Mouse (Mus musculus): ENCODE measurements around the gene Fam227a. TPM values are rescaled to one million over a fixed set of nuclear protein-coding genes. Genes with fewer than 3 reads are reported as not detected.
"Not testable (repeated sequence)": the region's sequence is repeated elsewhere in the genome, so short reads cannot be mapped to it uniquely, and the experiment has no call there.

Gene Fam227a
- total RNA-seq, 2 experiments from 2014 or later, result 1.4 to 2.1 TPM

- DNase-seq, result no peak
- intact Hi-C loops (cut with DNase I), result loop anchor here (2.0 kb wide), 1 partner anchor 15 kb away; the partner anchor contains the start of gene Tomm22
Observed at GRCm38 (mm10) chr15:79686046-79686869, 27.5 kb upstream of the Fam227a start.

DNA sequence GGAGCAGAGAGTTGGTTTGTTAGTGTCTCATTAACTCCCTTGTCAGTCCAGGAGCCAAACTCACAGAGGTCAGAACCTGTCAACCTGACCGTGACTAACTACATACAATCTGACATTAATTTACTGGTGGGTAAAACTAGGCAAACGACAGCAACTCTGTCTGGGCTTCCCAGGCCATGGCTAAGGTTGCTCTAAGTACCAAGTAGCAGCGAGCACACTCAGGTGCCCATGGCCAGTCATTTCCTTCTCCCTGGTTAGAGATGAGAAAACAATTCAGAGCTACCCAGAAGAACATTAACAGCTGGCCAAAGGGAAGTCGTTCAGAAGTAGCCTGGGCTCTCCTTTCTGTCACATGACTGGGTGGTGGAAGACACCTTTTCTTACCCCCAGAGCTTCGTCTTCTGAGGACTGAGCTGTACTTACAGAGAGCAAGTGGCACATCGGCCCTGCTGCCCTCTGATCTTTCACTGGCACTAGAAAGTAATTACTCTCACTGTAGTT lies 26.4 kb upstream of the Fam227a start:
- DNase-seq, result no peak
- intact Hi-C loops (cut with DNase I), result no loop called here

- DNase-seq, result no peak
- intact Hi-C loops (cut with DNase I), result no loop called here
Observed at GRCm38 (mm10) chr15:79684616-79685015, 25.9 kb upstream of the Fam227a start.

DNA sequence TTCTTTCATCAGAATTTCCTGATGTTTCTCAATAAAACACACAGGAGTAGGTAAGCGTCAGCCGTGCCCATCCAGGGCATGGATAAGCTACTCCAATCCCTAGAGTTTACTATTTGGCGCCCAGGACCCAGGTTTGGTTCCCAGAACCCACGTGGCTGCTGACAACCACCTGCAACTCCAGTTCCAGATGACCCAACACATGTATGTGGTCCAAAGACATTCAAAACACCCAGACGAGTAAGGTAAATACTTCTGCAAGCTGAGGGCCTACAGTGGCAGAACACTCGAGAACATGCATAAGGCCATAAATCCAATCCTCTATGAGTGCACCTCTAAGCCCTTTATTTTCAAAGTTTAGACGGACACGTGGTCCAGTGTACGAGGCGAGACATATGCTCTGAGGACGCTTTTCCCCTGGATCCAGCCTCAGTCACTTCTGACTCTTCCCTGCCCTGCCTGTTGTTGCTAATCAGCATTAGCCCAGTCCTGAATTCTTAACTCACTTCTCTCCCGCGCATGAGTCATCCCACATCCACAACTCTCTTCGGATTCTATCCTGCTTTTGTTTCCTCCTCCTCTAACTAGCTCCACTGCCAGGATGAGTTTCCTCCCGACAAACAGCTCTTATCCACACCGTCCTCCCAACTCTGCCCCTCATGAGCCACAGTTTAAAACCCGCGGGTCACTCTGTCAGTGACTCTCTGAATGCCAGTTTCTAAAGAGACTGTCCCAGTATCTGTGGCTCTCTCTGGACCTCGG lies 25.1 kb upstream of the Fam227a start:
- intact Hi-C loops (cut with DNase I), result no loop called here
- DNase-seq, result no peak

GRCm38 (mm10) chr15:79683146-79683545 lies 24.4 kb upstream of the Fam227a start:
- no peak for DNase-seq
- intact Hi-C loops (cut with DNase I), result no loop called here

- intact Hi-C loops (cut with DNase I), result no loop called here
- no peak for DNase-seq
Observed at GRCm38 (mm10) chr15:79681973-79682372, 23.2 kb upstream of the Fam227a start.

DNA sequence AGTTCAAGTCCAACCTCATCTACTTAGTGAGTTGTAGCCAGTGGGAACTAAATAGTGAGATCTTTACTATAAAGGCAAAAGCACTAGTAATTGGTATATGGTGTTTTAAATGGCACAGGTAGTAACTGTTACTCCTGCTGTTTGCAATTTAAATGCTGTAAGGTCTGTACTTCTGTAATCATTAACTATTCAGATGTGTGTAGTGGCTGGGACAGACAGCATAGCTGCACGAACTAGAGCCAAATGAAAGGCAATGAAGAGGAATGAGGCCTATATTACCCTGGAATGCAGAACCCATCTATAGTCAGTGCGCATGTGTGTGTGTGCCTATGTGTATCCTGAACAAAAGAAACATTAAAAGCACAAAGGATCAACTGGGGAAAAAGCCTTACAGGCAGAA lies 19.2 kb upstream of the Fam227a start:
- DNase-seq, result no peak
- intact Hi-C loops (cut with DNase I), result no loop called here

DNA sequence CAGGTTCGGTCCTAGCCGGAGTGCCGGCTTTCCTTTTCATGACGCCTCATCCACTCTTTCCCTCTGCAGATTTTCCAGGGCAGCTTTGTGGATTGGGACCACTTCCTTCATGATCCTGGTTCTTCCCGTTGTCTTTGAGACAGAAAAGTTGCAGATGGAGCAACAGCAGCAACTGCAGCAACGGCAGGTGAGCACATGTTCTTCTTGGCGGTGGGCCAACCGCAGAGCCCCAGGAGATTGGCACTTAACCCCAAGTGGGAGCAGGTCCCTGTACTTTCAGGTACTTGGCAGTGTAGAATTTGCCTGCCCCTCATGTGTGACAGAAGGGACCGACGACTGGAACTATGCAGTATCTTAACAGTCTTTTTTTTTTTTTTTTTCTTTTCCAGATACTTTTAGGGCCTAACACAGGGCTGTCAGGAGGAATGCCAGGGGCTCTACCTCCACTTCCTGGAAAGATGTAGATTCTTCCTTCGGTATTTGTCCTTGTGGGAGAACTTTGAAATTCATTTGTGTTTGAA lies 13.1 kb upstream of the Fam227a start:
- not testable (repeated sequence) for DNase-seq
- intact Hi-C loops (cut with DNase I), result loop anchor here (2.0 kb wide), 1 partner anchor 15 kb away; the partner anchor contains the start of gene Josd1

- no peak for DNase-seq
- intact Hi-C loops (cut with DNase I), result loop anchor here (2.0 kb wide), 1 partner anchor 16 kb away; the partner anchor contains the start of gene Josd1
Observed at GRCm38 (mm10) chr15:79670972-79671299, 12.2 kb upstream of the Fam227a start.

GRCm38 (mm10) chr15:79670249-79670971 lies 11.7 kb upstream of the Fam227a start, which contains the start of gene Tomm22:
Gene Tomm22 (plus strand): TSS chr15:79670861.
- intact Hi-C loops (cut with DNase I), result loop anchor here (2.0 kb wide), 1 partner anchor 16 kb away; the partner anchor contains the start of gene Josd1
- peak; percentile 89 to 92 for DNase-seq

DNA sequence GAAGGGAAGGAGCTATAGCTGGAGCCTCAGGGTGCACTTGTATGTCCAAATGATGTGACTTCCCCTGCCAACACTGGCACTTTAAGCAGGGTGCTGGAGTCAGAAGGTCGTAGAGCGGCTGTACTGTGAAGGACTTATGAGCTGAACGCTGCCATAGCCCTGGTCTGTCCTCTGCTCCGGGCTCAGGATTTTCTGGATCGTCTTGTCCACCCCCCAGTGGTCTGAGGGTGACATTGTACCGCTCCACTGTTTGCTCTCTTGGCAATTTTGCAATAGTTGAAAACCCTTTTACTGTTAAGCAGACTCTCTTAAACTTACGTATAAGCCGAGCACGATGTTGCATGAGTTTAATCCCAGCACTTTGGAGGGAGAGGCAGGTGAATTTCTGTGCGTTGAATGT lies 10.4 kb upstream of the Fam227a start:
- intact Hi-C loops (cut with DNase I), result loop anchor here (5.0 kb wide), 1 partner anchor 437 kb away; no protein-coding TSS in a partner anchor
- no peak for DNase-seq

DNA sequence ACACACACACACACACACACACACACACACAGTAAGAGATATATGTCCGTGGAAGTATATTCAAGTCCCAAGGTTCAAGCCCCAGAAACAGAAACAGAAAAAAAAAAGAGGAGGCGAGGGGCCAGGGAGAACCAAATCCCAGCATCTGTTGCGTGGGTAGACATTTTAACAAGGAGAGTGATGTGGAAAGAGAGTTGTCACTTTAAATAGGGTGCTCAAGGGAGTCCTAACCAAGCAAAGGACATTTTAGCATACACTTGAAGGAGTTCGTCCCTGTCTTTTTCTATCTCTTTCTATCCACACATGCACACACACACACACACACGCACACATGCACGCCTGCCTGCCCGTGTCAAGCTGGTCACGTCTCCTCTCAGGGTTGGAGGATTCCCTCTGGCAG lies 5.9 kb upstream of the Fam227a start:
- intact Hi-C loops (cut with DNase I), result loop anchor here (5.0 kb wide), 1 partner anchor 432 kb away; no protein-coding TSS in a partner anchor
- DNase-seq, result no peak

DNA sequence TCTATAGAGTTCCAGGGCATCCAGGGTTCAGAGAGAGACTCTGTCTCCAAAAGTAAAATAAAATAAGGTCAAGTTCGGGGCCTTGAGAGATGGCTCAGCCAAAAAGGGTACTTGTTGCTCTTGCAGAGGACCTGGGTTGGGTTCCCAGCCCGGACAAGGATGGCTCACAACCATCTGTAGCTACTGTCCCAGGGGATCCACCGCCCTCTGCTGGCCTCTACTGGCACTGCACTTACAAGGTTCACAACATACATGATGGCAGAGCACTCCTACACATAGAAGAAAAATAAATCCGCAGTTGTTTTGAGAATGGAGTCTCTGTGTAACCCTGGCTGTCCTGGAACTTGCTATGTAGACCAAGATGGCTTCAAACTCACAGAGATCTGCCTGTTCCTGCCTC lies 3.1 kb upstream of the Fam227a start:
- DNase-seq, result peak in 1 of 2 experiments; percentile 42
- intact Hi-C loops (cut with DNase I), result no loop called here

- DNase-seq, result peak; percentile 82 to 84
- intact Hi-C loops (cut with DNase I), result no loop called here
Observed at GRCm38 (mm10) chr15:79657837-79658530, 772 bp downstream of the Fam227a start.

DNA sequence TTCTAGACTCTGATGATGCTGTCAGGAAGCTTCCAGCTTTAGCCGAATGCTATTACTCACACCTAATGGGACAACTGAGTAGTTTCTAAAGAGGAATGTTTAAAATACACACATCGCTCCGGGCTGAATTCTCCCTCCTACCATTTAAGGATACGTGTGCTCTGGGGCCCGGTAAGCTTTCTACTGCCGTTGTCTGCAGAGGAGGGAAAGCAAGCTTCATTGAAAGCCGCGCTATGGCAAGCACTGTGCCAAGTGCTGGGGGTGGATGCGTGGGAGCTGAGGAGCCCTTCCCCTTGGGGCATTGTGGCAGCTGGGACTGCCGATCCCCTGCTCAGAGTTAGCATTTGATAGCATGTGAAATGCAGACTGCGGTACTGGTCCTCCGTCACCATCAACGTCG lies 2.3 kb downstream of the Fam227a start:
- DNase-seq, result no peak
- intact Hi-C loops (cut with DNase I), result no loop called here

DNA sequence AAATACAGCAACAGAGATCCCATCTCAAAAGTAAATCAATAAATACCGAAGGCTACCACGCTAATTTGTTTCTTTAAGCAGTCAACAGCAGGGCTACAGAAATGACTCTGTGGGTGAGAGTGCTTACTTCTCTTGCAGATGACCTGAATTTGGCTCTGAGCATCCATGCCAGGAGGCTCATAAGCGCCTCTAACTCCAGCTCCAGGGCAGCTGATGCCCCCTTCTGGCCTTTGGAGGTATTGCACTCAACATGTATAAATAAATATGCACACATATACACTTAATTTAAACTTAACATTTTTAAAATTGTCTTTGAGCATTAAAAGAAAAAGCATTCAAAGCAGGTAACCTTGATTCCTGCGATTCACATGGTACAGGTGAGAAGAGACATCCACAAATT lies 7.3 kb downstream of the Fam227a start:
- intact Hi-C loops (cut with DNase I), result loop anchor here (5.0 kb wide), 1 partner anchor 424 kb away; the partner anchor contains the start of genes Gm49486 and Pick1
- no peak for DNase-seq

DNA sequence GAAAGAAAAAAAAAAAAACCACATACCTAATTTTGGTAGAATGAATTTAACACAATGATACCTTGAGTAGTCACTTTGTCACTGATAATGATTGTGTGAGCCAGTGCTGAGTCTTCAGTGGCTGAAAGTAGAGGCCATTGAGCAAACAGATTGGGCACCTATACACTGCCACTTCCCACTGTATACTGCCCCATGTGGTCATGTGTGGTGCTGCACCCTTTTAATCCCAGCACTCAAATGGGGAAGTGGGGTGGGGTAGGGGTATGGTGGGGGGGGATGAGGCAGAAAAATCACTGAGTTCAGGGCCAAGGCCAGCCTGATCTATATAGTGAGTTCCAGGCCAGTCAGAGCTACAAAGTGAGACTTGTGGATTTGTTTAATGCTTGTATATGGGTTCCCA lies 8.2 kb downstream of the Fam227a start:
- DNase-seq, result peak in 1 of 2 experiments; percentile 44
- intact Hi-C loops (cut with DNase I), result loop anchor here (5.0 kb wide), 1 partner anchor 423 kb away; the partner anchor contains the start of genes Gm49486 and Pick1

DNA sequence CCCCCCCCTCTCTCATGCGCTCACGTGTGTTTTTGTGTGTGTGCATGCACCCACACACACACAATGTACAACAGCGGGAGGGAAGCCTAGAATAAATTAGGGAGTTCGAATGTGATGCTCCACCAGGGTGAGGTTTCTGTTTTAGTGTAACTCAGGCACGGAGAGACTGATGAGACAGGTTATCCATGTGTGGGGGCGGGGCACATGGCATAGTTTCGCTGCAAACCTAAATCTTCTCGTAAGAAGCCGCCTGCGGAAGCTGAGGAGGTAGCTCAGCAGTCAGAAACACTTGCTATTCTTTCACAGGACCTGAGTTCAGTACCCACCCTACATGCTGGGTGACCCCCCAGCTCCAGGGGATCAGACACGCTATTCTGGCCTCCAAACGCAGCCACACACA lies 10.6 kb downstream of the Fam227a start:
- intact Hi-C loops (cut with DNase I), result no loop called here
- DNase-seq, result no peak

- intact Hi-C loops (cut with DNase I), result no loop called here
- no peak for DNase-seq
Observed at GRCm38 (mm10) chr15:79645483-79645882, 13.3 kb downstream of the Fam227a start.
